Mouse (Mus musculus) mature B cell (primary cell): Measurements from ENCODE around the gene Prpf4b.
"Not testable (repeated sequence)": the region's sequence is repeated elsewhere in the genome, so short reads cannot be mapped to it uniquely, and the experiment has no call there.

ENCODE experiments used
- in situ Hi-C: fragments of 300-500 bp; cut with MboI; formaldehyde crosslinking; loops from 2 replicates; pipeline ENCODE4 v1.14.3; 2019

Prpf4b gene

GRCm38 (mm10) chr13:34875166-34875710, at the start of gene Prpf4b:
Gene Prpf4b, plus strand, starts transcription at chr13:34875302.
- in situ Hi-C loops = no loop called here

- in situ Hi-C loops = no loop called here
Observed at GRCm38 (mm10) chr13:34826760-34827690, 48.1 kb upstream of the Prpf4b start.

GRCm38 (mm10) chr13:34827988-34828882, 46.9 kb upstream of the Prpf4b start:
- in situ Hi-C loops = no loop called here

GRCm38 (mm10) chr13:34842851-34843250, 32.3 kb upstream of the Prpf4b start:
- in situ Hi-C loops = no loop called here

- in situ Hi-C loops = no loop called here
Observed at GRCm38 (mm10) chr13:34850759-34851158, 24.3 kb upstream of the Prpf4b start.

GRCm38 (mm10) chr13:34851191-34851784, 23.8 kb upstream of the Prpf4b start:
- in situ Hi-C loops = no loop called here

- in situ Hi-C loops = no loop called here
Observed at GRCm38 (mm10) chr13:34857526-34857925, 17.6 kb upstream of the Prpf4b start.

- in situ Hi-C loops = no loop called here
Observed at GRCm38 (mm10) chr13:34859406-34859805, 15.7 kb upstream of the Prpf4b start.

GRCm38 (mm10) chr13:34861166-34861565, 13.9 kb upstream of the Prpf4b start:
- in situ Hi-C loops = loop anchor here (10.0 kb wide), 2 partner anchors 206 to 676 kb away; partner anchors contain the start of gene Pxdc1

GRCm38 (mm10) chr13:34864420-34865169, 10.5 kb upstream of the Prpf4b start:
- in situ Hi-C loops = loop anchor here (10.0 kb wide), 2 partner anchors 210 to 680 kb away; partner anchors contain the start of gene Pxdc1

GRCm38 (mm10) chr13:34873801-34874681, 1.1 kb upstream of the Prpf4b start:
- in situ Hi-C loops = no loop called here

- in situ Hi-C loops = not testable (repeated sequence)
Observed at GRCm38 (mm10) chr13:34874736-34875135, 366 bp upstream of the Prpf4b start.

- in situ Hi-C loops = no loop called here
Observed at GRCm38 (mm10) chr13:34875741-34876445, 791 bp downstream of the Prpf4b start.

GRCm38 (mm10) chr13:34876481-34876880, 1.4 kb downstream of the Prpf4b start:
- in situ Hi-C loops = no loop called here

- in situ Hi-C loops = no loop called here
Observed at GRCm38 (mm10) chr13:34892871-34893270, 17.8 kb downstream of the Prpf4b start.

GRCm38 (mm10) chr13:34914614-34915013, 39.5 kb downstream of the Prpf4b start:
- in situ Hi-C loops = no loop called here

- in situ Hi-C loops = no loop called here
Observed at GRCm38 (mm10) chr13:34916520-34917167, 41.5 kb downstream of the Prpf4b start.

GRCm38 (mm10) chr13:34924210-34924609, 49.1 kb downstream of the Prpf4b start, which contains the start of the genes Fam217a and 4933417A18Rik:
Gene Fam217a, minus strand, starts transcription at chr13:34924310.
Gene 4933417A18Rik, plus strand, starts transcription at chr13:34924409.
- in situ Hi-C loops = no loop called here
